Mouse (Mus musculus) ES-Bruce4 (cell line): ENCODE results near the gene Fcgrt. TPM values are rescaled to one million over a fixed set of nuclear protein-coding genes. Genes with fewer than 3 reads are reported as not detected.

Source experiments
- H3K27ac ChIP-seq: 2 replicates; pipeline ENCODE4 v1.5.1; 2012; ENCODE audit warnings: low read length, inconsistent platforms; ENCODE audit not compliant: insufficient read depth
- H3K27me3 ChIP-seq: 2 replicates; pipeline ENCODE4 v1.6.1; 2012; ENCODE audit warnings: mild to moderate bottlenecking, low read length, inconsistent platforms; ENCODE audit not compliant: control insufficient read depth, poor library complexity, insufficient read depth, severe bottlenecking
- H3K36me3 ChIP-seq: 2 replicates; pipeline ENCODE4 v1.6.1; 2012; ENCODE audit warnings: inconsistent platforms, mild to moderate bottlenecking, low read length, moderate library complexity; ENCODE audit not compliant: control insufficient read depth, poor library complexity, insufficient read depth, severe bottlenecking
- H3K4me1 ChIP-seq: one replicate; pipeline ENCODE4 v1.8.1; 2011; ENCODE audit warnings: low read length; ENCODE audit not compliant: control insufficient read depth, insufficient read depth
- H3K4me3 ChIP-seq: 2 replicates; pipeline ENCODE4 v1.5.1; 2011; ENCODE audit warnings: low read depth, mild to moderate bottlenecking, low read length
- H3K9ac ChIP-seq: 2 replicates; pipeline ENCODE4 v1.6.1; 2012; ENCODE audit warnings: low read depth, mild to moderate bottlenecking, inconsistent platforms; ENCODE audit not compliant: poor library complexity, severe bottlenecking
- H3K9me3 ChIP-seq: replicated peaks from 2 replicates; pipeline ENCODE4 v1.6.1; 2012; ENCODE audit warnings: mild to moderate bottlenecking, low read length, inconsistent platforms; ENCODE audit not compliant: control insufficient read depth, poor library complexity, insufficient read depth, severe bottlenecking
- CTCF ChIP-seq: IDR thresholded peaks from one replicate; pipeline ENCODE4 v1.8.1; 2011; ENCODE audit warnings: low read depth, low read length
- EP300 ChIP-seq: IDR thresholded peaks from 2 replicates; pipeline ENCODE4 v1.6.1; 2011; ENCODE audit warnings: low read depth, low read length; ENCODE audit not compliant: insufficient read depth
- POLR2A ChIP-seq: IDR thresholded peaks from one replicate; pipeline ENCODE4 v1.8.1; 2011; ENCODE audit warnings: low read length; ENCODE audit not compliant: insufficient read depth
- polyA plus RNA-seq: library from polyadenylated mRNA; stranded (reverse); fragments of >200 nt; gene quantifications from 2 replicates; pipeline ENCODE4 v1.2.4, GENCODE M21; 2011; ENCODE audit warnings: low read depth; ENCODE audit not compliant: missing spikeins, insufficient read depth, insufficient read length

Gene Fcgrt
- polyA plus RNA-seq, 1 experiment: 2.0 TPM

- Histone ChIP-seq H3K4me3 (no peak overlapping the region), H3K9me3 (no peaks in the 10 kb centered on the region), H3K4me1 (no peaks in the 10 kb centered on the region), H3K36me3 (0 out of 2 replicates have a peak, but pooled peaks cover 4% of the 10 kb centered on the region), H3K9ac (no peak overlapping the region), H3K27me3 (no peaks in the 10 kb centered on the region), H3K27ac (no peak overlapping the region)
- TF ChIP-seq EP300: no peak
- TF ChIP-seq POLR2A: no peak
- TF ChIP-seq CTCF: no peak
These were observed 36.5 kb upstream of the Fcgrt start for GRCm38 (mm10) chr7:45139904-45140723.

GRCm38 (mm10) chr7:45138403-45138802 lies 34.8 kb upstream of the Fcgrt start:
- H3K4me3 ChIP-seq: no peak overlapping the region
- no peaks in the 10 kb centered on the region for H3K4me1 ChIP-seq
- no peak for TF ChIP-seq CTCF
- TF ChIP-seq POLR2A: no peak
- no peak for TF ChIP-seq EP300
- 0 out of 2 replicates have a peak, but pooled peaks cover 4% of the 10 kb centered on the region for H3K36me3 ChIP-seq
- no peaks in the 10 kb centered on the region for H3K27me3 ChIP-seq
- no peak overlapping the region for H3K9ac ChIP-seq
- H3K9me3 ChIP-seq: no peaks in the 10 kb centered on the region
- H3K27ac ChIP-seq: no peak overlapping the region

GRCm38 (mm10) chr7:45137171-45138006 lies 33.7 kb upstream of the Fcgrt start:
- no peak overlapping the region for H3K4me3 ChIP-seq
- H3K27ac ChIP-seq: no peak overlapping the region
- no peak for TF ChIP-seq POLR2A
- no peak for TF ChIP-seq EP300
- no peak for TF ChIP-seq CTCF
- H3K9ac ChIP-seq: no peak overlapping the region
- H3K4me1 ChIP-seq: no peaks in the 10 kb centered on the region
- 0 out of 2 replicates have a peak, but pooled peaks cover 4% of the 10 kb centered on the region for H3K36me3 ChIP-seq
- H3K9me3 ChIP-seq: no peaks in the 10 kb centered on the region
- H3K27me3 ChIP-seq: no peaks in the 10 kb centered on the region

- Histone ChIP-seq H3K9me3 (no peaks in the 10 kb centered on the region), H3K4me3 (peak within 1 kb of the TSS; percentile 22), H3K27me3 (no peaks in the 10 kb centered on the region), H3K36me3 (no peaks in the 10 kb centered on the region), H3K4me1 (no peaks in the 10 kb centered on the region), H3K27ac (no peak within 1 kb of the TSS), H3K9ac (0 out of 2 replicates have a peak within 1 kb of the TSS, but pooled peaks have one; percentile 15)
- TF ChIP-seq EP300: 0 out of 2 replicates have a peak, but pooled peaks have one; percentile 29
- TF ChIP-seq POLR2A: no peak
- TF ChIP-seq CTCF: peak; percentile 90
These were observed 32.4 kb upstream of the Fcgrt start, which contains the start of the genes Gm45713 and Flt3l for GRCm38 (mm10) chr7:45135993-45136567. Gene Gm45713 (minus strand): TSS chr7:45136231. Gene Flt3l (minus strand): TSS chr7:45136432.

GRCm38 (mm10) chr7:45135370-45135769 lies 31.7 kb upstream of the Fcgrt start:
- Histone ChIP-seq H3K9ac (no peak overlapping the region), H3K27ac (no peak overlapping the region), H3K27me3 (no peaks in the 10 kb centered on the region), H3K9me3 (no peaks in the 10 kb centered on the region), H3K36me3 (no peaks in the 10 kb centered on the region), H3K4me1 (no peaks in the 10 kb centered on the region), H3K4me3 (no peak overlapping the region)
- TF ChIP-seq POLR2A (no peak), CTCF (no peak), EP300 (no peak)
